Mouse (Mus musculus): ENCODE data around the gene Ace. TPM values are rescaled to one million over a fixed set of nuclear protein-coding genes. Genes with fewer than 3 reads are reported as not detected.

The Ace gene
- 10 to 100 TPM; 19.5 to 19.7 TPM for total RNA-seq (2021)
- long read RNA-seq, experiment 1, full-length matches to known transcripts, result 11 of 17 reads
- long read RNA-seq, experiment 1, partial matches to known transcripts, result 5 of 17 reads
- long read RNA-seq, experiment 1, other reads (novel, unspliced or antisense), result 1 of 17 reads
- long read RNA-seq, experiment 2, partial matches to known transcripts, result 3 of 4 reads
- long read RNA-seq, experiment 2, other reads (novel, unspliced or antisense), result 0 of 4 reads

- peak; percentile 38 for DNase-seq (ENCODE audit: low spot score)
Observed at GRCm38 (mm10) chr11:105967741-105968574, at the start of gene Ace. Gene Ace, plus strand, starts transcription at chr11:105967945.

DNA sequence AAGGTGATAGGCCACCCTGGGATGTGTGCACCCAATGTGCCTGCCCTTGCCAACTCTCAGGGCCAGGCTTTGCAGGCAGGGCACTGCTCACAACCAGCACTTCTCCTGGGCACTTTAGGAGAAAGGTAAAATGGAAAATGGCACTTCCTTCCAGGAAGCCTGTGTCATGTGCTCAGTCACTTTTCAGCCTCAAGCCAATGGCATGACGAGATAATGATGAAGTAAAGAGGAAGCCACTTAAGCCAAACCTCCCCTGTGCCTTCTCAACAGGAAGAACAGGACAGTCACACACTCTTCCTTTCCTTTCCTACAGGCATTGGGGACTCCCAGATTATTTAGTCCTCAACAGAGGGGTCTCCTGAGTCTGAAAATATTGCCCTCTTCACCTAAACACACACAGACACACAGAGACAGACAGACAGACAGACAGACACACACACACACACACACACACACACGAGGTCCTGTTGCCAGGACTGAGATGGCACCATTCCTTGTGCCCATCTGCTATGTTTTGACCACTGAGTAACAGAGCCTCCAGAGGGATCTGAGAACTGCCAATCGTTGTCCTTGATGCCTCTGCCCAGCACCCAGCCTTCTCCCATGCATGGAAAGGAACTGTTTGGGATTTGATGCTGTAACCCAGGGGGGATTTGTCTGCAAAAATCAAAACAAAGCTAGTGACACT lies 47.5 kb upstream of the Ace start:
- DNase-seq (ENCODE audit: low spot score), result no peak

- DNase-seq (ENCODE audit: low spot score), result no peak
Observed at GRCm38 (mm10) chr11:105920836-105921235, 46.9 kb upstream of the Ace start.

DNA sequence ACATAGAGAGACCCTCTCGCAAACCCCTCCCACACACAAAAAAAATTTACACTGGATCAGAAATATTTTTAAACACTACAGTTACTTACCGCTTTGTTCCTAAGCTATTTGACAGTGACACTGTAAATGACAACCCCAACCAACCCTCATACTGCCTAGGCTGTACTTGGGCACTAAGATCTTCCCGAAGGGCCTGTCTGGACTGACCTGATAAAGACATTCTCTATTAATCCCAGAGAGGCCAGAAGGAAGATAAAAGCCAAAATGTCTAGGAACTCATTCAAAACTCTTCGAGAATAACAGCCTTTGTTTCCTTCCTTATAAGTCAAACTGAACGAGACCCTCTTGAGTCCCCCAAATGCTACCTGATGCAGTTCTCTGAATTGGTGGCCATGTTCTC lies 46.5 kb upstream of the Ace start:
- no peak for DNase-seq (ENCODE audit: low spot score)

DNA sequence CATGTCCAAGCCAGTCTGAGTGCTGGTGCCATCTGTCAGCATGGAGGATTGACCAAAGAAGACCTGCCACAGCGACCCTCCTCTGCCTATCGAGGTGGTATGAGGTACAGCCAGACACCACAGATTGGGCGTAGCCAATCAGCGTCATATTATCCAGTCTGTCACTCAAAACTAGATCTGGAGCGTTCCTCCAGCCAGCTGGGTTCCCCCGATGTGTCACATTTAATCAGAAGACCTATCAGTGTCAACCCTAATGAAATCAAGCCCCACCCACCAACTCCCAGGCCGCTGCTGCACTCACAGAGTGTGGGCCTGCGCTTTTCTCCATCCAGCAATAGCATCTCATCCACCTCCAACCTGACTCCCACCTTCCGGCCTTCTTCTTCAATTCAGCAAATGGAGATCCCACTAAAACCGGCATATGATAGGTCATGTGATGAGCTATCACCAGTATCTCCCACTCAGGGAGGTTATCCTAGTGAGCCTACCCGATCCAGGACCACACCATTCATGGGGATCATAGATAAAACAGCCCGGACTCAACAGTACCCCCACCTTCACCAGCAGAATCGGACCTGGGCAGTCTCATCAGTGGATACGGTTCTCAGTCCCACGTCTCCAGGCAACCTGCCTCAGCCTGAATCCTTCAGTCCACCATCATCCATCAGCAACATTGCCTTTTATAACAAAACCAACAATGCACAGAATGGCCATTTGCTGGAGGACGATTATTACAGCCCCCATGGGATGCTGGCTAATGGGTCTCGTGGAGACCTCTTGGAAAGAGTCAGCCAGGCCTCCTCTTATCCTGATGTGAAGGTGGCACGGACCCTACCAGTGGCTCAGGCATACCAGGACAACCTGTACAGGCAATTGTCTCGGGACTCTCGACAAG lies 44.7 kb upstream of the Ace start:
- DNase-seq (ENCODE audit: low spot score), result no peak

- peak; percentile 80 for DNase-seq (ENCODE audit: low spot score)
Observed at GRCm38 (mm10) chr11:105927065-105928030, 40.4 kb upstream of the Ace start.

- no peak for DNase-seq (ENCODE audit: low spot score)
Observed at GRCm38 (mm10) chr11:105928171-105928570, 39.6 kb upstream of the Ace start.

DNA sequence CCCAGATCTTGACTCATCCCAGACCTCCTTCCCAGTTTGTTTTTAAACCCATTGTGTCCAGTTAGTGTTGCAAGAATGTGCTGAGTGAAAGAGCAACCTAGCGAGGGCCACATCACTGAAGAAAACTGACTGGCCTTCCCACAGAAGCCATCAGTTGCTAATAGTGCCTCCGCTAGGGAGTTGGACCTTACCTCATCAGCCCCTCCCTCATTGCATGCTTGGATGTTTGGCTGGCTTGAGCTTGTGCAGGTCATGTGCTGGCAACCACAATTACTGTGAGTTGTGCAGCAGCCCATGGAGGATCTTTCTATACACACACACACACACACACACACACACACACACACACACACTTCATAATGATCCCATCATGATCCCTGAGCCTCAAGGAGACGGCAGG lies 36.4 kb upstream of the Ace start:
- no peak for DNase-seq (ENCODE audit: low spot score)

DNA sequence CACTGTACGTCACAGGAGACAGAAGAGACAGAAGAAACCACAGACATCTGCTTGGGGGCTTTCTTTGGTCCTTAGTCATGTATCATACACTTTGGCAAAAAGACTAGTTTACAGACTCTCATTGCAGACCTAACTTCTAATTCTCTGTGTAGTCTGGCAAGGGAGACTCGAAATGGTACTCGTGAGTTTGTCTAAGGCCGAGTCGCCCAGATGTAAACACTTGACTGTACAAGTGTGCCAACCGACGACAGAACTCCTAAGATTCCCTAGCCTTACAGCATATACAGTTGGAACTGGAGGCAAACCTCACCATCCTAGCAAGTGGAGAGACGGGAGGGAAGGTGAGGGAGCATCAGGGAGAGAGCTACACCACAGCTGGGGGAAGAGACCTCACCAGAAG lies 34.0 kb upstream of the Ace start:
- no peak for DNase-seq (ENCODE audit: low spot score)

DNA sequence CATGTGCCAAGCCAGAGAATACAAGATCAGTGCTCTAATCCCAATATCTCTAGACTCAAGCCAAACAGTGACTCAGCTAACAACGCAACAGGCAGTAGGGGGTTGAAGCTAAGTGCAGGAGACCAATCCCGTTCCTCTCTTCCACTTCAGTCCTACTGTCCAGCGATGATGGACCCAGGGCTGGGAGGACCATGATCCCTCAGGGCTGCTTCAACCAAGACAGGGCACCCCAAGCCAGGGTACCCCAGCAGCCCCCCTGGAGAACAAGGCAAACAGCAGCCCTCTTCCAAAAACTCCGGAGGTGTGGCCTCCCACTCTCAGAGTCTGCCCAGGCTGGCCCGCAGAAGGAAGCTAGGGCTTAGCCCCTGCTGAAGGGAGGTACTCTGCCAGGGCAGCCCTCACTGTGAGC lies 33.4 kb upstream of the Ace start:
- DNase-seq (ENCODE audit: low spot score), result peak; percentile 57

DNA sequence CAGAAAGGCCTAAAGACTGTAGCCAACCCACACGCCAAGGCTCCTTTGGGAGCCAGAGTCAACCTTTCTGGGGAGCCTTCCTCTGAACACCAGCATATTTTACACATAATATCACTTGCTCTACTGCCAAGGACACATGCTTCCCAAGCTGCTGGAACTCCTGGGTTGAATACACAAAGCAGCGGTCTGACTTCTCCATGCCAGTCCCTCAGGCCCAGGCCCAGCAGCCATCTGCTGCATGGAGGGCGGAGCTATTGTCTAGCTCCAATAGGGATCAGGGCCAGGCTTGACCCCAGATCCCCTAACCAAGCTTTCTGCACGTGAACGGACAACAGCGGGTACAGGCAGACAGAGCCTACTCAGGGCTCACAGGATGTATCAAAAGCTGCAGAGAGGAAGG lies 32.9 kb upstream of the Ace start:
- peak; percentile 63 for DNase-seq (ENCODE audit: low spot score)

DNA sequence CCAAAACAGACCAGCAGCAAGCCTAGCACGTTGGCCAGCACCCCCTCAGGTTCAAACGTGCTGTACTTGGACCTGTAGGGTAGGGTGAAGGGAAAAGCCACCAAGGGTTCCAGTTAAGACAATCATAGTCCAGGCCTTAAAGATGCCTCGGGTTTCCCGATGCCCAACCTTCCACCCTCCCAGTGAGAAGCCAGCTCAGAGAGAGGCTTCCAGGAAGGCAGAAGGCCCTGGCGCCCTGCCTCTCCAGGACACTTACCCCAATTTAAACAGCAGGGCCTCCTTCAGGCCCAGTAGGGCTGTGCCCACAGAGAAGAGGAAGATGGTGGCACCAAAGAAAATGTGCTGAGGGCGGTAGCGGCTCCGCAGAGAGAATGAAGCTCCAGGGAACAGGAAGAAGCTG lies 32.2 kb upstream of the Ace start:
- no peak for DNase-seq (ENCODE audit: low spot score)

DNA sequence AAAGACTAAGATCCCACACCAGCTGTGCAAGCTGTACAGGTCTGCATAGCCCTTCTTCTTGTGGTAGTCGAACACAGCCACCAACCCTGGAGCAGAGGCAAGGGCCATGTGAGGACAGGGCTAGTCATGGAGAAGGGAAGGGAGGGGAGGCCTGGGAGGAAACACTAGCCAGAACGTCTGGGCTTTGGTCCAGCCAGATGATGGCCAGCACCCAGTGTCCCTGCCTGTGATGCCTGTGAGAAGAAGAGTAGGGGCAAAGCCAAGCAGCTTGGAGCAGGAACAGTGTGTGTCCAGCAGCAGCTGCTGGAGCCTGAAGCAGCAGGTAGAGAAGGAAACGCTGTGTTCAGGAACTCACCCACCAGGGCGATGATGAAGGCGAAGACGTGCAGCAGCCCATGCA lies 31.5 kb upstream of the Ace start:
- DNase-seq (ENCODE audit: low spot score), result peak; percentile 94

- DNase-seq (ENCODE audit: low spot score), result no peak
Observed at GRCm38 (mm10) chr11:105936974-105937373, 30.8 kb upstream of the Ace start.

DNA sequence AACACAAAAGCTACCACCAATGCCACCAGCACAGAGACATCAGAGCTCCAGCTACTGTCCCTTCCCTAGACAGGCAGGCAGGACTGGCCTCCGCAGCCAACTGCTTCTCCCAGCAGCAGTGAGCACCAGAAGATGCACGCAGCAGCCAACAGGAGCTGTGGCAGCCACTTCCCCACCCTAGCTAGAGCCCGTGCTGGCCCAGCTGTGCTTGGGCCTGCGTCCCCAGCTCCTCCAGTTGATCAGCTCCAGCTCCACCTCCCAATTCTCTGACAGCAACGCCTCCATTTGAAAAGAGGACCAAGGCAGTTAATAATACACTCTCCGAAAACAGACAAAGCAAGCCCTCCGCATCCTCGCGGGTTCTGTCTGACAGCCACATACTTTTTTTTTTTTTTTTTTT lies 29.0 kb upstream of the Ace start:
- peak; percentile 28 for DNase-seq (ENCODE audit: low spot score)

GRCm38 (mm10) chr11:105941973-105942372 lies 25.8 kb upstream of the Ace start:
- no peak for DNase-seq (ENCODE audit: low spot score)

- DNase-seq (ENCODE audit: low spot score), result peak; percentile 54
Observed at GRCm38 (mm10) chr11:105943133-105944102, 24.3 kb upstream of the Ace start.

DNA sequence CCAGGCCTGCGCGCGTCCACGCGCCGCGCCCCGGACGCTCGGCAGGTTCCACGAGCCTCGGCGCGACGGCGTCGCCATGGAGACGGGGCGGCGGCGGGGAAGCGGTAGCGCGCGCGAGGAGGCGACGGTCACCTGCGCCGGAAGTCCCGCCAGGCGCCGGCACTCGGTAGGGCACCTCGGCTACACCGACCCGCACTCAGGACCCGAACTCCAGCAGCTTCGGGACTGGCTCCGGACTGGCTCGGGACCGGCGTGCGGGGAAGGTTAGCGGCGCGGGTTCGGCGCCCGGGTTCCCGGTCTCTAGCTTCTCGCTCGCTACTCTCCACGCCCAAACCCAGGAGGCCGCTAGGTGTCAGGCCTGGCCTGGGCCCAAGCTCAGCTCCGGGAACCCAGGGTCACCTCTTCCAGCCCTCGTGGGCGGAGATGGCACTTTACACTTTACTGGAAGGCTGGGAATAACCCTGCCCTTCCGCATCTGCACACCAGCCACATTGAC lies 23.6 kb upstream of the Ace start:
- DNase-seq (ENCODE audit: low spot score), result peak; percentile 54
